Mouse (Mus musculus): ENCODE results near the gene Syn3.

GRCm38 (mm10) chr10:86343362-86343761 is 155.3 kb downstream of the Syn3 start:
- no peak for TF ChIP-seq MAFK (IDR thresholded peaks at IDR 0.05; ENCODE audit: insufficient read depth, low read depth, low read length)
- TF ChIP-seq HCFC1 (IDR thresholded peaks at IDR 0.05; ENCODE audit: borderline replicate concordance, insufficient read depth, low read length), result no peak
